Mouse (Mus musculus) activated CD4-positive, CD25-positive, alpha-beta regulatory T cell, adult 9 weeks (primary cell): Measurements from ENCODE around the gene F11. TPM values are rescaled to one million over a fixed set of nuclear protein-coding genes. Genes with fewer than 3 reads are reported as not detected.

Experiments used
- polyA plus RNA-seq: library from polyadenylated mRNA; unstranded; fragments of 100-300 nt; shearing (Covaris generic); gene quantifications from one replicate; pipeline ENCODE4 v1.2.1, GENCODE M21; 2017

Gene F11
- not detected for polyA plus RNA-seq

DNA sequence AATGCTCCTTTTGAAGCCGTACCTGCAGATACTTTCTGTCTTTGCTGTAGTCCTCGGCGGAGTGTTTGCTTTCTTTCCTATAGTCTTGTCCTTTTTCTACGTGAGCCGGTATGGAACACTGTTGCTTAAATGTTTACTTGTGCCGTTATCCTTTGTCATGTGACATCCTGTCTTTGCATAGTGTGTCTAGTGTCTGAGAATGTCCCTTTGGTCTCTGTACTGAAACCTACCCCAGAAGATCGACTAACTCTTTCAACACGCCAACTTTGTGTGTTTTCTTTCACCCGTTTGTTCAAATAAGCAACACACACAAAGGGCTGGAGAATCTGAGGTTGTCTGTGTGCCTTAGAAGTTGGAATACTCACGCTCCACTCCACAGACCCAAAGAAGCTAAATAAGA, at the start of gene F11:
Gene F11 (minus strand): TSS at position 112 of the 400 bp plus-strand sequence.

GRCm38 (mm10) chr8:45308366-45308765, 46.5 kb upstream of the F11 start, which contains the start of gene Gm45753:
TSS of gene Gm45753 (minus strand) at chr8:45308466.

DNA sequence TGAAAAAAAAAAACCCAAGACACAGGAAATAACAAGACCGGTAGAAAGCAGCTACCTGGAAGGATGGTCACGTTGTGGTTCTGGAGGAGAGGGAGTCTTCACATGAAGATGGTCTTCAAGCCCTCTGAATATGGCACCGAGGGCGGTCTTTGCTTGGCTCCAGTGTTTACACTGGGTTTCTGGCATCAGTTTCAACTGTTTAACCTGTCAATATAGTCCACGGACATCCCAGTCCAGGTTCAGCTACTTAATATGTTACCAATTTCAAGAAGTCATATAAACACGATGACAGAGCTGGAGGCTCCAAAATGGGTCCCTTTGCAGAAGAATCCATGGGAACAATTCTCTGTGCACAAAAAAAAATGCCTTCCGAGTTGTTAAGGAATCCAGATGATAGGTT, 32.9 kb upstream of the F11 start, which contains the start of gene Klkb1:
Gene Klkb1 (minus strand): TSS at position 173 of the 400 bp plus-strand sequence.

Other genes starting within 250 kb of the F11 start
- not detected for gene Mtnr1a, start 192.9 kb downstream of the F11 start, polyA plus RNA-seq
- 0.15 TPM for gene Klkb1, start 32.8 kb upstream of the F11 start, polyA plus RNA-seq
- gene Gm45753, start 46.4 kb upstream of the F11 start, polyA plus RNA-seq, result not detected
- 19.8 TPM for gene Cyp4v3, start 71.2 kb upstream of the F11 start, polyA plus RNA-seq
- not detected for gene Fam149a, start 120.3 kb upstream of the F11 start, polyA plus RNA-seq
- 1.0 TPM for gene Tlr3, start 149.0 kb upstream of the F11 start, polyA plus RNA-seq
- not detected for gene Sorbs2, start 245.8 kb upstream of the F11 start, polyA plus RNA-seq